9 mouse cellular contexts compared by ENCODE assay signal in the genomic region with DNA sequence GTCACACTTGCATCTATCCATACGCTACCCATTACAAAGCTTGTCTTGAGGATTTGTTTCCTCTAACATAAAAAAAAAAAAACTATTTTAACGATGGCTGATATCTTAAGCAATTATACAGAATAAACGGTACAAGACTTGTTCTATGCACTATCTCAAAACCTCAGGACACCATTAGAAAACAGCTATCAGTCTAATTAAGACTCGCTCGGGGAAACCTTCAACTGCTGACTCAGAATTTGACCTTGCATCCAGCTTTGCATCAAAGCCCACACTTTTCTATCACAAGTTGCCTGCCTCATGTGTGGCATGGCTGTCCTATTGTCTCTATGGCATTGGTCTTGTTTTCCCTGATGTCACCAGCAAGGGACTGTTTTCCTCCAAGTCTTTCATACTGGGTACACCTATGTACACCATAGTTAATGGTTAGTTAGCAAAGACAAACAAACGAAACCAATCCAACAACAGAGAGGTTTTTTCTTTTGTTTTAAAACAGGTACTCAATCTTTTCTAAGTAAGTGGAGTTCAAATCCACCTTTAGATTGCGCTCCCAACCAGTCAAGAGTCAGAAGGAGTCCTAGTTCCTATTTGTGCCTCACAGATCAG. TPM values are rescaled to one million over a fixed set of nuclear protein-coding genes. Genes with fewer than 3 reads are reported as not detected.
DNase-seq lines count a peak whose midpoint lies in the region; ATAC-seq and TF ChIP-seq lines count a peak whose summit lies in the region.
"Had no signal": no experiment of that assay in that cellular context is flagged by ENCODE, and none has a peak within 500 bp of the region (broad histone marks: within the 10 kb centered on the region; RNA-seq: fewer than 3 reads in every experiment).

No protein-coding gene starts in this region.

- no peaks in the 10 kb centered on the region for H3K27me3 ChIP-seq in lung, embryonic 15.5 days
- H3K27me3 ChIP-seq in limb, embryonic 13.5 days = no peaks in the 10 kb centered on the region
- no peaks in the 10 kb centered on the region for H3K27me3 ChIP-seq in stomach, embryonic 15.5 days (replicated peaks)

- peak overlapping the region; percentile 87 for H3K9ac ChIP-seq in lung, embryonic 15.5 days
- H3K9ac ChIP-seq in limb, embryonic 13.5 days = peak overlapping the region; percentile 95
- H3K9ac ChIP-seq in stomach, embryonic 15.5 days = peak overlapping the region; percentile 90; the same call in 1 of the 2 replicates

- peaks cover 53% of the 10 kb centered on the region for H3K36me3 ChIP-seq in lung, embryonic 15.5 days
- peaks cover 54% of the 10 kb centered on the region for H3K36me3 ChIP-seq in limb, embryonic 13.5 days
- peaks cover 25% of the 10 kb centered on the region for H3K36me3 ChIP-seq in stomach, embryonic 15.5 days

- peak overlapping the region; percentile 61 for H3K4me2 ChIP-seq in lung, embryonic 15.5 days
- peak overlapping the region; percentile 77 for H3K4me2 ChIP-seq in limb, embryonic 13.5 days (replicated peaks)
- peak overlapping the region; percentile 56 for H3K4me2 ChIP-seq in stomach, embryonic 15.5 days

- H3K27ac ChIP-seq in lung, embryonic 15.5 days = no peak overlapping the region
- no peak overlapping the region for H3K27ac ChIP-seq in embryonic fibroblast, embryonic 13.5 days (ENCODE audit: insufficient read depth, low read length)
- H3K27ac ChIP-seq in limb, embryonic 13.5 days = no peak overlapping the region
- H3K27ac ChIP-seq in stomach, embryonic 15.5 days = no peak overlapping the region

- H3K4me1 ChIP-seq in lung, embryonic 15.5 days = peaks cover 20% of the 10 kb centered on the region
- 0 out of 2 replicates have a peak, but pooled peaks cover 4% of the 10 kb centered on the region for H3K4me1 ChIP-seq in embryonic fibroblast, embryonic 13.5 days (ENCODE audit: control insufficient read depth, insufficient read depth, low read length)
- H3K4me1 ChIP-seq in limb, embryonic 13.5 days = peaks cover 26% of the 10 kb centered on the region
- H3K4me1 ChIP-seq in stomach, embryonic 15.5 days = peaks cover 17% of the 10 kb centered on the region

- no peaks in the 10 kb centered on the region for H3K9me3 ChIP-seq in lung, embryonic 15.5 days
- no peaks in the 10 kb centered on the region for H3K9me3 ChIP-seq in limb, embryonic 13.5 days
- no peaks in the 10 kb centered on the region for H3K9me3 ChIP-seq in stomach, embryonic 15.5 days

- no peak for TF ChIP-seq CTCF in embryonic fibroblast, embryonic 13.5 days (IDR thresholded peaks at IDR 0.05; ENCODE audit: borderline replicate concordance, insufficient read depth, low read length)

- DNase-seq in lung, postnatal 36 days = no peak
- no peak for DNase-seq in frontal cortex, adult 2 months (ENCODE audit: extremely low spot score in 1 of 2, low spot score in 1 of 2)
- DNase-seq in retina, embryonic 14.5 days (ENCODE audit: low spot score) = no peak
- DNase-seq: adrenal gland, postnatal 10 days; kidney, adult 11 months had no signal

- 77% methylated on average over 7 of the region's 7 CpGs for WGBS in lung, embryonic 15.5 days
- 90% methylated on average over 7 of the region's 7 CpGs for WGBS in limb, embryonic 13.5 days
- 67% methylated on average over 7 of the region's 7 CpGs for WGBS in stomach, embryonic 15.5 days

- H3K4me3 ChIP-seq in lung, embryonic 15.5 days = peak overlapping the region; percentile 84
- peak overlapping the region; percentile 83 for H3K4me3 ChIP-seq in embryonic fibroblast, embryonic 13.5 days (ENCODE audit: insufficient read depth, low read length)
- H3K4me3 ChIP-seq in limb, embryonic 13.5 days = peak overlapping the region; percentile 86
- peak overlapping the region; percentile 98 for H3K4me3 ChIP-seq in stomach, embryonic 15.5 days (replicated peaks)

- no peak for TF ChIP-seq POLR2A in embryonic fibroblast, embryonic 13.5 days (IDR thresholded peaks at IDR 0.05; ENCODE audit: low read depth, low read length)

- ATAC-seq in lung, embryonic 15.5 days (ENCODE audit: borderline replicate concordance, extremely low read depth, low FRiP score, low TSS enrichment) = no peak
- no peak for ATAC-seq in limb, embryonic 13.5 days (ENCODE audit: low FRiP score, low read depth)
- ATAC-seq in stomach, embryonic 15.5 days (ENCODE audit: insufficient read depth, low FRiP score, low read depth) = no peak

RNA-seq across cellular contexts. Expression of a gene that starts 1.5 kb away (rescaled TPM):
- 207 and 208 TPM in 2 replicates for polyA plus RNA-seq in lung, embryonic 15.5 days (2015; fragmentation: Nextera tagmentation; extraction: Ambion mirVana)
- polyA plus RNA-seq in embryonic fibroblast, embryonic 13.5 days (2011; ENCODE audit: insufficient read length, low read depth, missing spikeins) = 134 and 147 TPM in 2 replicates
- 205 and 213 TPM in 2 replicates for polyA plus RNA-seq in limb, embryonic 13.5 days (2015; fragmentation: Nextera tagmentation; extraction: Ambion mirVana)
- 225 and 233 TPM in 2 replicates for polyA plus RNA-seq in stomach, embryonic 15.5 days (2015; fragmentation: Nextera tagmentation; extraction: Ambion mirVana)
- 165 and 177 TPM in 2 replicates for polyA plus RNA-seq in frontal cortex, adult 2 months (2012; rRNA removed)

RNA-seq across cellular contexts. Expression of a gene that starts 1.6 kb away (rescaled TPM):
- 105 and 112 TPM in 2 replicates for polyA plus RNA-seq in lung, embryonic 15.5 days (2015; fragmentation: Nextera tagmentation; extraction: Ambion mirVana)
- polyA plus RNA-seq in embryonic fibroblast, embryonic 13.5 days (2011; ENCODE audit: insufficient read length, low read depth, missing spikeins) = 118 TPM in 2 replicates
- polyA plus RNA-seq in limb, embryonic 13.5 days (2015; fragmentation: Nextera tagmentation; extraction: Ambion mirVana) = 111 and 112 TPM in 2 replicates
- 103 and 108 TPM in 2 replicates for polyA plus RNA-seq in stomach, embryonic 15.5 days (2015; fragmentation: Nextera tagmentation; extraction: Ambion mirVana)
- polyA plus RNA-seq in frontal cortex, adult 2 months (2012; rRNA removed) = 110 and 116 TPM in 2 replicates

RNA-seq across cellular contexts. Expression of a gene that starts 24.1 kb away (rescaled TPM):
- polyA plus RNA-seq in lung, embryonic 15.5 days (2015; fragmentation: Nextera tagmentation; extraction: Ambion mirVana) = 77.6 and 80.9 TPM in 2 replicates
- 57.7 and 70.6 TPM in 2 replicates for polyA plus RNA-seq in embryonic fibroblast, embryonic 13.5 days (2011; ENCODE audit: insufficient read length, low read depth, missing spikeins)
- polyA plus RNA-seq in limb, embryonic 13.5 days (2015; fragmentation: Nextera tagmentation; extraction: Ambion mirVana) = 99.0 and 106 TPM in 2 replicates
- 76.9 and 81.8 TPM in 2 replicates for polyA plus RNA-seq in stomach, embryonic 15.5 days (2015; fragmentation: Nextera tagmentation; extraction: Ambion mirVana)
- polyA plus RNA-seq in frontal cortex, adult 2 months (2012; rRNA removed) = 89.1 and 103 TPM in 2 replicates

RNA-seq across cellular contexts. Expression of a gene that starts 26.8 kb away (rescaled TPM):
- 0.75 and 0.98 TPM in 2 replicates for polyA plus RNA-seq in lung, embryonic 15.5 days (2015; fragmentation: Nextera tagmentation; extraction: Ambion mirVana)
- polyA plus RNA-seq in embryonic fibroblast, embryonic 13.5 days (2011; ENCODE audit: insufficient read length, low read depth, missing spikeins) = not detected in 2 replicates
- polyA plus RNA-seq in limb, embryonic 13.5 days (2015; fragmentation: Nextera tagmentation; extraction: Ambion mirVana) = not detected in 2 replicates
- polyA plus RNA-seq in stomach, embryonic 15.5 days (2015; fragmentation: Nextera tagmentation; extraction: Ambion mirVana) = 40.4 and 53.4 TPM in 2 replicates
- polyA plus RNA-seq in frontal cortex, adult 2 months (2012; rRNA removed) = not detected in 2 replicates
